Mouse (Mus musculus): ENCODE measurements around the gene Mb. TPM values are rescaled to one million over a fixed set of nuclear protein-coding genes. Genes with fewer than 3 reads are reported as not detected.
"Not testable (repeated sequence)": the region's sequence is repeated elsewhere in the genome, so short reads cannot be mapped to it uniquely, and the experiment has no call there.

Gene Mb
- polyA plus RNA-seq, 1 experiment from 2014 or later: 2.2 TPM

GRCm38 (mm10) chr15:77059416-77059815, 8.9 kb upstream of the Mb start:
- WGBS: 86% methylated on average over 4 of the region's 4 CpGs
- DNase-seq (ENCODE audit: low spot score); H3K4me2 ChIP-seq (ENCODE audit: low read depth, severe bottlenecking); H3K4me3 ChIP-seq (ENCODE audit: low read depth, low read length); H3K27me3 ChIP-seq (ENCODE audit: control insufficient read depth, insufficient read depth, low read length); H3K9me3 ChIP-seq (ENCODE audit: control insufficient read depth, low read length); H3K4me1 ChIP-seq (ENCODE audit: control insufficient read depth, insufficient read depth, low read length); ATAC-seq (ENCODE audit: insufficient number of reproducible peaks, low FRiP score, low TSS enrichment, low read depth); H3K27ac ChIP-seq (replicated peaks; ENCODE audit: low read depth, low read length); H3K9ac ChIP-seq (ENCODE audit: low read length); H3K36me3 ChIP-seq (ENCODE audit: control insufficient read depth, insufficient read depth, low read length): not testable (repeated sequence)

DNA sequence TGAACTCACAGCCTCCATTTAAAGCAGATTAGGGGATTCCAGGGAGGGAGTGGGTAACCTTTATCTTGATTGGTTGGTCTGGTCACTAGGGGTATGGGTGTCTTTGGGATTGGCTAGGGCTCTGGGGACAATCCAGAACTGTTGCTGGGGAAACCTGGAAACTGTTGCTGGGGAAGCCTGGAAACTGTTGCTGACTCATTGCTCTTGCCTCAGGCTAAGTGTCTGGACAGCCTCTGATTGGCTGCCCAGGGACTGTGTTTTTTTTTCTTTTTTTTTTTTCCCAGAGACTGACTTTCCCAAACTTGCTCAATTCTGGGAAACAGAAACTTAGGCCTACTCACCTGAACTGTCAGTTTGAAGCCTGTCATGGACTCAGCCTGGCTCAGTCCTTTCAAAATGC, 8.1 kb upstream of the Mb start:
- no peak for ATAC-seq (ENCODE audit: insufficient number of reproducible peaks, low FRiP score, low TSS enrichment, low read depth)
- Histone ChIP-seq H3K36me3 (ENCODE audit: control insufficient read depth, insufficient read depth, low read length) (no peaks in the 10 kb centered on the region), H3K27me3 (ENCODE audit: control insufficient read depth, insufficient read depth, low read length) (no peaks in the 10 kb centered on the region), H3K4me3 (ENCODE audit: low read depth, low read length) (no peak overlapping the region), H3K4me2 (ENCODE audit: low read depth, severe bottlenecking) (no peak overlapping the region), H3K27ac (replicated peaks; ENCODE audit: low read depth, low read length) (no peak overlapping the region), H3K9ac (ENCODE audit: low read length) (no peak overlapping the region), H3K4me1 (ENCODE audit: control insufficient read depth, insufficient read depth, low read length) (peaks cover 5% of the 10 kb centered on the region; the same call in 1 of the 2 replicates), H3K9me3 (ENCODE audit: control insufficient read depth, low read length) (no peaks in the 10 kb centered on the region; the same call in 1 of the 2 replicates)
- DNase-seq (ENCODE audit: low spot score): no peak

DNA sequence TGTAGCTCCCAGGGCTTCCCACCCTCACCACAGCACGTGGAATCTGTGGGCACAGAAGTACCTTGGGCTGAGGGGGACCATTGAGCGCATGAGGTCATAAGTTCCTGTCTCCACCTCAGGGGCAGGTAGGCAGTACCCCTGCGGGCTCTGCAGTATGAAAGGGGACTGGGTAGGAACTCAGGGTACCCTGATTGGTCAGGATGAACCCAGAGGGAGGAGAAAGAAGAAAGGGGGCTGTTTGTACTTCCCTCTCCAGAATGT, 6.3 kb upstream of the Mb start:
- Histone ChIP-seq H3K27ac (replicated peaks; ENCODE audit: low read depth, low read length) (no peak overlapping the region), H3K4me2 (ENCODE audit: low read depth, severe bottlenecking) (no peak overlapping the region), H3K4me1 (ENCODE audit: control insufficient read depth, insufficient read depth, low read length) (peaks cover 5% of the 10 kb centered on the region; the same call in 1 of the 2 replicates), H3K9me3 (ENCODE audit: control insufficient read depth, low read length) (no peaks in the 10 kb centered on the region; the same call in 1 of the 2 replicates), H3K9ac (ENCODE audit: low read length) (no peak overlapping the region), H3K27me3 (ENCODE audit: control insufficient read depth, insufficient read depth, low read length) (no peaks in the 10 kb centered on the region), H3K4me3 (ENCODE audit: low read depth, low read length) (no peak overlapping the region), H3K36me3 (ENCODE audit: control insufficient read depth, insufficient read depth, low read length) (no peaks in the 10 kb centered on the region)
- ATAC-seq (ENCODE audit: insufficient number of reproducible peaks, low FRiP score, low TSS enrichment, low read depth): no peak
- WGBS: 49% methylated on average over 3 of the region's 3 CpGs
- DNase-seq (ENCODE audit: low spot score): no peak

DNA sequence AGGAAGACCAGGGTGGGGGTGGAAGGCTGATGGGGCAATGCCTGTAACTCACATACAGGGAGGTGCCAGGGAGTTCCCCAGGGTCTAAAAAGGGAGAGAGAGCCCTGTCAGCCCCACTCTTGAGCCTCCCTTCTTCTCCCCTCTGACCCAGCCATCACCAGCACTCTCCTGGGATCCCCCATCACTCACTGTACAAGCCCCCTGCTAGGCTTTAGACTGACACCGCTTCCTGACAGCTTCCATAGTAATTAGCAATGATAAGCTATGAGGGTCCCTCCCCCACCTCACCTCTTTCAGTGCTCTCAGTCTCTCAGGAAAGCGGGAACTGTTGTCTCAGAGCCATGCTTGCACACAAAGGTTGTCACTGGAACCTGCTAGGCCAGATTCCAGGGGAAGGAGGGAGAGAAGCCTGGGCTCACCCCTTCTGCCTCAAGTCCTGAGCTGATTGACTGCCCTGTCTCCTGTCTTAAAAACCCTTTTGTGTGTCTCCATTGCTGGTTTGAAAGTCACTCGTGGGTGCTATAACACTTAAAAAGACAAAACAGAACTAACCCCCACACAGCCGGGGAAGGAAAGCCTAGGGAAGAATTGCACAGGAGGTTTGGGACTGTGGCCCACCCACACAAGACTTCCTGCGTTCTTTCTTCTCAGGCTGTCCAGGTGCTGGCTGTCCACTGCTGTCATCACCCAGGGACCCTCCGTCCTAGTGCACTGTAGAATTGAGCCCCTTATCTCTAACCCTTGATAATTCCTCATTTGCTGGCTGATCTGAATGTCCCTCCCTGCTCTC, 5.7 kb upstream of the Mb start:
- Histone ChIP-seq H3K4me3 (ENCODE audit: low read depth, low read length) (no peak overlapping the region), H3K36me3 (ENCODE audit: control insufficient read depth, insufficient read depth, low read length) (no peaks in the 10 kb centered on the region), H3K4me1 (ENCODE audit: control insufficient read depth, insufficient read depth, low read length) (peaks cover 5% of the 10 kb centered on the region; the same call in 1 of the 2 replicates), H3K27ac (replicated peaks; ENCODE audit: low read depth, low read length) (no peak overlapping the region), H3K9ac (ENCODE audit: low read length) (no peak overlapping the region), H3K4me2 (ENCODE audit: low read depth, severe bottlenecking) (no peak overlapping the region), H3K27me3 (ENCODE audit: control insufficient read depth, insufficient read depth, low read length) (no peaks in the 10 kb centered on the region), H3K9me3 (ENCODE audit: control insufficient read depth, low read length) (no peaks in the 10 kb centered on the region; the same call in 1 of the 2 replicates)
- WGBS: 45% methylated on average over 6 of the region's 6 CpGs
- DNase-seq (ENCODE audit: low spot score) (peak; percentile 45), ATAC-seq (ENCODE audit: insufficient number of reproducible peaks, low FRiP score, low TSS enrichment, low read depth) (no peak)

DNA sequence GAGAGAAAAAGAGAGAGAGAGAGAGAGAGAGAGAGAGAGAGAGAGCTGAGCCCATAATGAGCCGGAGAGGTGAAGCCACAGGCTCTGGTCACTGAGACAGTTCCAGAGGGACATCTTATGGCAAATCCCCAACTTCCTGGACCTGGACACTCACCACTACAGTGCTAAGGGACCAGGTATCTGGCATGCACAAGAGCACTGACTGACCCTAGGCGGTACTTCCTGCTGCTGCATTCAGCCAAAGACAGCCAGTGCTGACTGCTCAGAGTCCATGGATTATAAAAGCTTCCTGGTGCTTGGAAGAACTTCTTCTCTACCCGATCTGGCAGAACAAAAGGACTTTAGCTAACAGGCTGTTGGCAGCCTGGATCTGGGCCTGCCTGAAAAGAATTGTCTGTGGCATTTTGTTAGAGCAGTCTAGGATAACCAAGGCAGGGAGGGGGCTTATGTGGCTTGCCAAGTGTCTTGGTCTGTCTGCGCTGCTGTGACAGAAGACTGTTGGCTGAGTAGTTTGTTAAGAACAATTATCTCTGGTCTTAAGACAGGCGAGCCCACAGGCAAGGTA, 4.2 kb upstream of the Mb start:
- Histone ChIP-seq H3K4me1 (ENCODE audit: control insufficient read depth, insufficient read depth, low read length) (peaks cover 5% of the 10 kb centered on the region; the same call in 1 of the 2 replicates), H3K4me3 (ENCODE audit: low read depth, low read length) (no peak overlapping the region), H3K27ac (replicated peaks; ENCODE audit: low read depth, low read length) (no peak overlapping the region), H3K27me3 (ENCODE audit: control insufficient read depth, insufficient read depth, low read length) (no peaks in the 10 kb centered on the region), H3K36me3 (ENCODE audit: control insufficient read depth, insufficient read depth, low read length) (no peaks in the 10 kb centered on the region), H3K9ac (ENCODE audit: low read length) (no peak overlapping the region), H3K4me2 (ENCODE audit: low read depth, severe bottlenecking) (no peak overlapping the region), H3K9me3 (ENCODE audit: control insufficient read depth, low read length) (no peaks in the 10 kb centered on the region; the same call in 1 of the 2 replicates)
- 70% methylated on average over 5 of the region's 5 CpGs for WGBS
- ATAC-seq (ENCODE audit: insufficient number of reproducible peaks, low FRiP score, low TSS enrichment, low read depth): no peak
- DNase-seq (ENCODE audit: low spot score): no peak

GRCm38 (mm10) chr15:77053021-77053420, 2.6 kb upstream of the Mb start:
- H3K4me1 ChIP-seq (ENCODE audit: control insufficient read depth, insufficient read depth, low read length): peaks cover 5% of the 10 kb centered on the region; the same call in 1 of the 2 replicates
- WGBS: 81% methylated on average over 1 of the region's 1 CpGs
- H3K9me3 ChIP-seq (ENCODE audit: control insufficient read depth, low read length): no peaks in the 10 kb centered on the region

DNA sequence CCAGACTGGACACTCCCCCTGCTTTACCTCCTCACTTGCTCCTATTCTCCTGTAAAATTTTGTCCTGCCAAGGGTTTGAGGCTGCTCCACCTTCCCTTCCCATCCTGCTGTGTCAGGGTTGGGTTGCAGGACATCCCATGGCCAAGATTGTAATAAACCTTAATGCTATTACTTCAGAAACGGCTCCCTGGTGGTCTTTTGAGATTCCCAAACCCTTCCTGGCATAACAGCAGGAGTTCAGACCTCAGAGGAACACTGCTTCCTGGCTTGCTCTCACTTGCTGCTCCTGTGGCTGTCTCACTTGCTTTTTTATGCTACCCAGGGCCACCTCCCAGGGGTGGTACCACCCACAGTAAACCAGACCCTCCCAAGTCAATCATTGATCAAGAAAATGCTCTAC, 1.7 kb upstream of the Mb start:
- Histone ChIP-seq H3K9ac (ENCODE audit: low read length) (no peak overlapping the region), H3K27me3 (ENCODE audit: control insufficient read depth, insufficient read depth, low read length) (no peaks in the 10 kb centered on the region), H3K27ac (replicated peaks; ENCODE audit: low read depth, low read length) (no peak overlapping the region), H3K4me2 (ENCODE audit: low read depth, severe bottlenecking) (no peak overlapping the region), H3K4me1 (ENCODE audit: control insufficient read depth, insufficient read depth, low read length) (peaks cover 5% of the 10 kb centered on the region; the same call in 1 of the 2 replicates), H3K36me3 (ENCODE audit: control insufficient read depth, insufficient read depth, low read length) (no peaks in the 10 kb centered on the region), H3K9me3 (ENCODE audit: control insufficient read depth, low read length) (no peaks in the 10 kb centered on the region), H3K4me3 (ENCODE audit: low read depth, low read length) (no peak overlapping the region)
- 40% methylated on average over 1 of the region's 1 CpGs for WGBS
- no peak for DNase-seq (ENCODE audit: low spot score)
- no peak for ATAC-seq (ENCODE audit: insufficient number of reproducible peaks, low FRiP score, low TSS enrichment, low read depth)

More at GRCm38 (mm10) chr15:77053021-77053420, 2.6 kb upstream of the Mb start:
- Histone ChIP-seq H3K4me3 (ENCODE audit: low read depth, low read length) (no peak overlapping the region), H3K36me3 (ENCODE audit: control insufficient read depth, insufficient read depth, low read length) (no peaks in the 10 kb centered on the region), H3K9ac (ENCODE audit: low read length) (no peak overlapping the region), H3K27ac (replicated peaks; ENCODE audit: low read depth, low read length) (no peak overlapping the region), H3K4me2 (ENCODE audit: low read depth, severe bottlenecking) (no peak overlapping the region), H3K27me3 (ENCODE audit: control insufficient read depth, insufficient read depth, low read length) (no peaks in the 10 kb centered on the region)
- DNase-seq (ENCODE audit: low spot score) (no peak), ATAC-seq (ENCODE audit: insufficient number of reproducible peaks, low FRiP score, low TSS enrichment, low read depth) (no peak)

DNA sequence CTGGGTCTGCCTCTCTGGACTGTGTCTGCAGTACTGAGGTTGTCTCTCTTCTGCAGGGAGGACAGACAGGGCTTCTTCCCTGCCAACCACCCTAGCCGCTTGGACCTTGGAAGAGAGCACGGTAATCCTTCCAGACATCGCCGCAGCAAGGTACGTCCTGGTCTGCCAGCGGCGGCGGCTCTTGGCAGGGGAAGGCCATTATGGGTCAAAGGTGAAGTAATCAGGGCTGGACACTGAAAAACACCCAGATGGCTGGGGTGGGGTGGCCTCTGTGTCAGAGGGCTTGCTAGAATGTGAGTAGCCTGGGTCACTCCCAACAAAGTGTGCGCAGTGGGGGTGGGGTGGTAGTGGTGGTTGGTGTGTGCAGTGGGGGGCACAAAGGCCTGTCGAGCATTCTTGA, 4.9 kb downstream of the Mb start:
- no peaks in the 10 kb centered on the region for H3K36me3 ChIP-seq (ENCODE audit: control insufficient read depth, insufficient read depth, low read length)
- no peak overlapping the region for H3K27ac ChIP-seq (replicated peaks; ENCODE audit: low read depth, low read length)
- no peaks in the 10 kb centered on the region for H3K9me3 ChIP-seq (ENCODE audit: control insufficient read depth, low read length)
- ATAC-seq (ENCODE audit: insufficient number of reproducible peaks, low FRiP score, low TSS enrichment, low read depth) (no peak), DNase-seq (ENCODE audit: low spot score) (no peak)
- no peak overlapping the region for H3K4me3 ChIP-seq (ENCODE audit: low read depth, low read length)
- no peak overlapping the region for H3K9ac ChIP-seq (ENCODE audit: low read length)
- peaks cover 5% of the 10 kb centered on the region; the same call in 1 of the 2 replicates for H3K4me1 ChIP-seq (ENCODE audit: control insufficient read depth, insufficient read depth, low read length)
- H3K4me2 ChIP-seq (ENCODE audit: low read depth, severe bottlenecking): no peak overlapping the region
- 28% methylated on average over 10 of the region's 10 CpGs for WGBS
- H3K27me3 ChIP-seq (ENCODE audit: control insufficient read depth, insufficient read depth, low read length): no peaks in the 10 kb centered on the region

All from limb, embryonic 11.5 days (tissue).